Mouse (Mus musculus): ENCODE results near the gene Atp1a4. TPM values are rescaled to one million over a fixed set of nuclear protein-coding genes. Genes with fewer than 3 reads are reported as not detected.
A peak's percentile ranks its signal among the peaks of the same experiment; 100 is the strongest.

Gene Atp1a4
- total RNA-seq (2021) = under 1 TPM in 1 of 2 experiments, not detected in 1; 0.11 TPM

DNA sequence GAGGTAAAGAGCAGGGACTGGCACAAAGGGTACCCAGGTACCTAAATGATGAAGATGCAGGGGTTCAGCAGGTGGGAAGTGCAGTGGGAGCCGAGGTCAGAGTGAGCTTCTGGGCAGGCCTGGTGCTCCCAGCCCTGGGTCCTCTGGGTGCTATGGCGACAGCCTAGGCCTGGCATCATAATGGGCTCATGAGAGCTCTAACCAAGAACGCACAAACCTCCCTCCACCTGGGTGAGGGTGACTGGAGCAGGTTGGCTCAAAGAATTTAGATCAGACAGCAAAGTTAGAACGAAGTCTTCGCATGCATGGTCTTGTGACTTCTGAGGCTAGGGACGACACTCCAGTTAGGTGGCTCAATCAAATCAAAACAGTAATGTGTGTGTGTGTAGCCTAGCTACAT lies at the start of gene Atp1a4:
TSS of gene Atp1a4 (minus strand) at position 101 of the 400 bp plus-strand sequence.
- DNase-seq = no peak

GRCm38 (mm10) chr1:172307936-172308335 lies 49.7 kb upstream of the Atp1a4 start:
- no peak for DNase-seq

GRCm38 (mm10) chr1:172306885-172307284 lies 48.7 kb upstream of the Atp1a4 start:
- no peak for DNase-seq

- no peak for DNase-seq
These were observed 48.0 kb upstream of the Atp1a4 start for GRCm38 (mm10) chr1:172306196-172306595.

DNA sequence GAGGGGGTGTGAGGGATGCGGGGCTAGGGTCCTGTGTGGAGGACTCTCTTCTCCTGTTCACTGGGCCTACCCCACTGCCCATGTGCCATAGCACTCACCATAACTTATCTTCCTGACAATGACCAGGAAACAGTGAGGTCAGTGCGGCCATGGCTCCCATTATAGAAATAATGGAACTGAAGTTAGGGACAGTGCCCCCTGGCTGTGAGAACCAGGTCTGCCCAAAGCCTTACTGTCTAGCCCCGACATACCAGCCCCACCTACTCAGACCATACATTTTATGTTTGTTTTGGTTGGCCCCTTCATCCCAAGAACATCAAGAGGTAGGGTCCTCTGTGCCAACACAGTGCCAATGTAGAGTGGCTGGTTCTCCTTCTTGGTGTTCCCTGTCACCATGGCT lies 47.4 kb upstream of the Atp1a4 start:
- no peak for DNase-seq

GRCm38 (mm10) chr1:172305153-172305552 lies 46.9 kb upstream of the Atp1a4 start:
- DNase-seq = no peak

GRCm38 (mm10) chr1:172304443-172304842 lies 46.2 kb upstream of the Atp1a4 start:
- no peak for DNase-seq

DNA sequence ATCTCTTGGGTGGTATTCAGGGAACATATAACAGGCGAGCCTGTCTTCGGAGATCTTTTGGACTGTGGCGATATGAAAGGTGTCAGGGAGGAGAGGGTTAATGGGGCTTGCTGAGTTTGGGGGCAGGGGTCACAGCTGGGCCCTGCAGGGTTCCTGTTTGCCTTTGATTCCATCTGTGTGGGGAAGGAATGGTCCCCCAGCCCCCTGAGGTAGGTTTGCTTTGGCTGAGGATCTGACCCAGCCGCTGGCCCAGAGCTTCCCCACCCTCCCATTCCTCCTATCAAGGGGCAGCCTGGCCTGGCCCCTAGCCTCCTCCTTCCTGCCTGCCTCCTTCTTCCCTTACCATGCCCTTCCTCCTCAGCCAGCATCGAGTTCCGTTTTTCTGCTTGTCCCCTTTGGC lies 44.6 kb upstream of the Atp1a4 start:
- no peak for DNase-seq

DNA sequence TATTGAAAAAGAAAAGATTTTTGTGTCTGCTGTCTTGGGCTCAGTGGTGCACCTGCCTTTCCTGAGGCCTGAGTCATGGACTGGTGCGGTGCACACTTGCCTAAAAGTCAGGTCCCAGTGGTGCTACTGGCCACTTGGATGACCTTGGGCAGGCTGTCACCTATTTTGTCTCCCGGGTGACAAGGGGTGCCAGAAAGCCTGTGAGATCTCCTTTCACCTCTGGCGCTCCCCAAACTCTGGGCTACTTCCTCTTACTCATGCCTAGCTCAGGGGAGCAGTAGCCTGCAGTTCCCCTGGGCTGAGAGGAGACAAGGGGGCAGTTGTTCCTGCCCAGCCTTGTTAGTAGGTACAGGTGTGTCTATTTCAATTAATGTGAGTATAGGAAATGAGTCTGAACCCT lies 44.1 kb upstream of the Atp1a4 start:
- DNase-seq = no peak

DNA sequence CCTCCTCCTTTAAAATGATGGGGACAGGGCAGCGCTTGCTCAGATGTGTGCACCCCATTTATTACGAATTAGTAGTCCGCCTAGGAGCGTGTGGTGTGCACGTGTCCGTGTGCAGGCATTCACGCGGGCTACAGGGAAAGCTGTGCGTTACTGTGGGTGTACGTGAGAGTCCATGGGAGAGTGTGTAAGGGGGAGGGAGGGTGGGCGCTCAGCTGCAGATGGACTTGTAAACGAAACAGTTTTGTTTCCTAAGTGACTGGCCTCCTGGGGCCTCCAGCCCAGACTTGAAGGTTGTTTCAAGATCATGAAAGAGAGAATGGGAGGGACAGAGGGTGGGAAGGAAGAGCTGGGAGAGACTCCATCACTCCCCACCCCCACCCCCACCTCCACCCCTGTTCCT lies 43.0 kb upstream of the Atp1a4 start:
- DNase-seq = no peak

GRCm38 (mm10) chr1:172300247-172300646 lies 42.0 kb upstream of the Atp1a4 start:
- peak; percentile 61 for DNase-seq

- DNase-seq = no peak
These were observed 41.3 kb upstream of the Atp1a4 start for GRCm38 (mm10) chr1:172299528-172299927.

GRCm38 (mm10) chr1:172297611-172298537 lies 39.7 kb upstream of the Atp1a4 start, which contains the start of gene Atp1a2:
Gene Atp1a2, minus strand, starts transcription at chr1:172298064.
- DNase-seq = peak; percentile 71

- peak; percentile 49 for DNase-seq
These were observed 38.7 kb upstream of the Atp1a4 start for GRCm38 (mm10) chr1:172296816-172297510.

GRCm38 (mm10) chr1:172295751-172296197 lies 37.6 kb upstream of the Atp1a4 start:
- peak; percentile 63 for DNase-seq

- no peak for DNase-seq
These were observed 35.2 kb upstream of the Atp1a4 start for GRCm38 (mm10) chr1:172293449-172293848.

- DNase-seq = no peak
These were observed 34.7 kb upstream of the Atp1a4 start for GRCm38 (mm10) chr1:172292880-172293279.

GRCm38 (mm10) chr1:172289617-172289946 lies 31.4 kb upstream of the Atp1a4 start:
- DNase-seq = no peak

DNA sequence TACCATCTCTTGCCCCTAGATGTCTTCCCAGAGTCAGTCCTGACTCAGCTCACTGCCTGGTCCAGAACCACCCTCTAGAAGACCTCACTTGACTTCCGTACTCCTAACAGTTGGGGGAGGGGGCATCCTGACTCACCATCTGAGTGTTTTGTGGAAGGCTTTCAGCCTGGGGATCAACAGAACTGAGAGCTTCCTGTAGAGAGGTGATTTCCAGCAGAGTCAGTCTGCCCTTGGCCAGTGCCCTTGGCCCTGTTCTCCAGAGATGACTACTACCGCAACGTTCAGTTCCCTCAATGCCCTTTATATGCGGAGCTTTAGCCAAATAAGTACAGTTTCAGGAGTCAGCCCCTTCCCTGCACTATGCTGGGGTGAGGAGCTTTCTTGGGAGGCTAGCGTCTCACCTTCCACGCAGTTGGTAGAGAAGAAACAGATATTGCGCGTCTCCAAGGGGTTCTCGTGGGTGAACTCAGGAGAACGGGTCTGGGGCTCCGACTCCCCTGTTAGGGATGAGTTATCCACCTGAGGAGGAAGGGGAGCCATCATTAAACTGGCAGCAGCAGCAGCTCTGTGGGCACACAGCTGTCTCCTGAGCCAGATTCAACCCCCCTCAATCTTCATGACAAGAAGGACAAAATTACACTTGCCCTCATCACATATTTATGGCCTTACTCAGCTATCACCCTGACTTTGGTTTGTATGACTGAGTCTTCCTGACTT lies 30.8 kb upstream of the Atp1a4 start:
- no peak for DNase-seq

GRCm38 (mm10) chr1:172286740-172287139 lies 28.5 kb upstream of the Atp1a4 start:
- DNase-seq = no peak

GRCm38 (mm10) chr1:172284221-172284620 lies 26.0 kb upstream of the Atp1a4 start:
- no peak for DNase-seq

DNA sequence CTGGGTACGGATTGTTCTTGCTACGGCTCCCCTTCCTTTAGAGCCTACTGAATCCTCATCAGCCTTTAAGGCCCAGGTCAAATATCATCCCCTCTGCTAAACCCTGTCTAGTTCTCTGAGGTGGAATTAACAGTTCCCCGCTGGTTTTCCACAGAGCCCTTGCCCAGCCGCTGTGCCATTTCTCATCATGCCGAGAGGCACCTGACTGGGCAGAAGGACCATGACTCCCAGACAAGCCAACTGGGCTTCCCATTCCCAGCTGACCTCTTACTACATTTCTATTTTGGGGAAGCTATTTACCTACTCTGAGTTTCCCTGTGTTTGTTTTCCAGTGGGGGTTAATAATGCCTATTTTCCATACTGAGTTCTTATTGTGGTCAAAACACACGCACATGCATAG lies 24.9 kb upstream of the Atp1a4 start:
- DNase-seq = no peak
